Mouse (Mus musculus) forebrain, postnatal 0 days (tissue): ENCODE results near the gene Utrn. TPM values are rescaled to one million over a fixed set of nuclear protein-coding genes. Genes with fewer than 3 reads are reported as not detected.

Experiments
- ATAC-seq: fragments of 200-750 bp; cut with Nextera tagmentation; 2 replicates; pipeline ENCODE4 v1.8.0; 2017; ENCODE audit warnings: mild to moderate bottlenecking, moderate library complexity
- DNase-seq: peaks from one replicate; pipeline ENCODE4 v3.0.0-alpha.2; 2015
- H3K27ac ChIP-seq: fragments of 300-500 bp; sonication (generic); 2 replicates; pipeline ENCODE4 v1.5.1; 2014; ENCODE audit warnings: low read depth, mild to moderate bottlenecking, antibody characterized with exemption, low read length, moderate library complexity, mixed read lengths
- H3K27me3 ChIP-seq: fragments of 300-500 bp; sonication (generic); 2 replicates; pipeline ENCODE4 v1.6.1; 2014; ENCODE audit warnings: mild to moderate bottlenecking, low read length, mixed read lengths; ENCODE audit not compliant: insufficient read depth
- H3K36me3 ChIP-seq: fragments of 300-500 bp; sonication (generic); 2 replicates; pipeline ENCODE4 v1.6.1; 2014; ENCODE audit warnings: mild to moderate bottlenecking, moderate library complexity; ENCODE audit not compliant: insufficient read depth
- H3K4me1 ChIP-seq: fragments of 300-500 bp; sonication (generic); 2 replicates; pipeline ENCODE4 v1.6.1; 2014; ENCODE audit warnings: antibody characterized with exemption; ENCODE audit not compliant: insufficient read depth
- H3K4me2 ChIP-seq: fragments of 300-500 bp; sonication (generic); 2 replicates; pipeline ENCODE4 v1.6.1; 2014; ENCODE audit warnings: low read depth, mild to moderate bottlenecking, moderate library complexity
- H3K4me3 ChIP-seq: fragments of 300-500 bp; sonication (generic); 2 replicates; pipeline ENCODE4 v1.5.1; 2014; ENCODE audit warnings: low read depth, low read length, mixed read lengths
- H3K9ac ChIP-seq: fragments of 300-500 bp; sonication (generic); 2 replicates; pipeline ENCODE4 v1.6.1; 2014; ENCODE audit warnings: mild to moderate bottlenecking
- H3K9me3 ChIP-seq: fragments of 300-500 bp; sonication (generic); 2 replicates; pipeline ENCODE4 v1.6.1; 2016; ENCODE audit warnings: low read length
- CTCF ChIP-seq: sonication (generic); IDR thresholded peaks from 2 replicates; pipeline ENCODE4 v1.5.1; 2016; ENCODE audit warnings: antibody characterized with exemption, control low read depth, low read depth
- WGBS: fragments of 180-500 bp; shearing (Covaris S2); extraction: QIAGEN DNeasy Blood & Tissue Kit; methylation state at CpG from one replicate; pipeline ENCODE4 v1.1.7; 2014; 5-methylcytosine and 5-hydroxymethylcytosine counted together
- polyA plus RNA-seq: library from polyadenylated mRNA; unstranded; fragments of >200 nt; fragmentation: Nextera tagmentation; extraction: Ambion mirVana; gene quantifications from 2 replicates; pipeline ENCODE4 v1.2.1, GENCODE M21; 2015
- total RNA-seq: library from RNA; depleted of rRNA; stranded (reverse); fragments of >200 nt; gene quantifications from 2 replicates; pipeline ENCODE4 v1.2.3, GENCODE M21; 2014

Gene Utrn
- total and polyA plus RNA-seq, 2 experiments from 2014 or later = 14.2 to 26.8 TPM

- no peak for TF ChIP-seq CTCF
- no peaks in the 10 kb centered on the region for H3K4me1 ChIP-seq
- H3K4me2 ChIP-seq = no peak overlapping the region
- H3K27ac ChIP-seq = no peak overlapping the region
- H3K36me3 ChIP-seq = no peaks in the 10 kb centered on the region
- ATAC-seq = no peak
- WGBS = 89% methylated on average over 13 of the region's 13 CpGs
- no peaks in the 10 kb centered on the region for H3K9me3 ChIP-seq
- H3K27me3 ChIP-seq = no peaks in the 10 kb centered on the region
- H3K9ac ChIP-seq = no peak overlapping the region
- no peak overlapping the region for H3K4me3 ChIP-seq
- DNase-seq = no peak
Measured at GRCm38 (mm10) chr10:12739302-12739987, 129.7 kb downstream of the Utrn start.

GRCm38 (mm10) chr10:12737926-12738325 is 131.2 kb downstream of the Utrn start:
- ATAC-seq = no peak
- TF ChIP-seq CTCF = no peak
- no peak for DNase-seq
- no peaks in the 10 kb centered on the region for H3K9me3 ChIP-seq
- H3K4me1 ChIP-seq = no peaks in the 10 kb centered on the region
- H3K9ac ChIP-seq = no peak overlapping the region
- 81% methylated on average over 9 of the region's 9 CpGs for WGBS
- H3K27me3 ChIP-seq = no peaks in the 10 kb centered on the region
- no peak overlapping the region for H3K27ac ChIP-seq
- no peak overlapping the region for H3K4me2 ChIP-seq
- H3K4me3 ChIP-seq = no peak overlapping the region
- no peaks in the 10 kb centered on the region for H3K36me3 ChIP-seq

- ATAC-seq = no peak
- TF ChIP-seq CTCF = no peak
Measured at GRCm38 (mm10) chr10:12736861-12737835, 132.0 kb downstream of the Utrn start.

GRCm38 (mm10) chr10:12735695-12736094 is 133.5 kb downstream of the Utrn start:
- 95% methylated on average over 1 of the region's 1 CpGs for WGBS
- Histone ChIP-seq H3K4me3 (no peak overlapping the region), H3K27ac (no peak overlapping the region), H3K4me1 (no peaks in the 10 kb centered on the region), H3K9ac (no peak overlapping the region), H3K27me3 (no peaks in the 10 kb centered on the region), H3K4me2 (no peak overlapping the region), H3K9me3 (no peaks in the 10 kb centered on the region), H3K36me3 (no peaks in the 10 kb centered on the region)
- no peak for TF ChIP-seq CTCF
- ATAC-seq = no peak
- DNase-seq = no peak

More at GRCm38 (mm10) chr10:12736861-12737835, 132.0 kb downstream of the Utrn start:
- Histone ChIP-seq H3K4me2 (no peak overlapping the region), H3K4me3 (no peak overlapping the region), H3K9ac (no peak overlapping the region), H3K9me3 (no peaks in the 10 kb centered on the region), H3K36me3 (no peaks in the 10 kb centered on the region), H3K27me3 (no peaks in the 10 kb centered on the region), H3K27ac (no peak overlapping the region), H3K4me1 (no peaks in the 10 kb centered on the region)
- DNase-seq = no peak
- whole genome bisulfite sequencing = 63% methylated on average over 18 of the region's 18 CpGs

GRCm38 (mm10) chr10:12731459-12731858 is 137.7 kb downstream of the Utrn start:
- no peaks in the 10 kb centered on the region for H3K9me3 ChIP-seq
- DNase-seq (no peak), ATAC-seq (no peak)
- H3K4me3 ChIP-seq = no peak overlapping the region
- H3K4me2 ChIP-seq = no peak overlapping the region
- no peaks in the 10 kb centered on the region for H3K36me3 ChIP-seq
- H3K27me3 ChIP-seq = no peaks in the 10 kb centered on the region
- WGBS = 73% methylated on average over 5 of the region's 5 CpGs
- H3K27ac ChIP-seq = no peak overlapping the region
- H3K9ac ChIP-seq = no peak overlapping the region
- TF ChIP-seq CTCF = no peak
- H3K4me1 ChIP-seq = no peaks in the 10 kb centered on the region

GRCm38 (mm10) chr10:12729635-12730034 is 139.5 kb downstream of the Utrn start:
- 81% methylated on average over 1 of the region's 1 CpGs for WGBS

GRCm38 (mm10) chr10:12729033-12729432 is 140.1 kb downstream of the Utrn start:
- H3K4me1 ChIP-seq = 0 out of 2 replicates have a peak, but pooled peaks cover 6% of the 10 kb centered on the region
- 92% methylated on average over 5 of the region's 5 CpGs for WGBS
- no peaks in the 10 kb centered on the region for H3K27me3 ChIP-seq

More at GRCm38 (mm10) chr10:12729635-12730034, 139.5 kb downstream of the Utrn start:
- no peak overlapping the region for H3K4me2 ChIP-seq
- 0 out of 2 replicates have a peak, but pooled peaks cover 6% of the 10 kb centered on the region for H3K4me1 ChIP-seq
- no peaks in the 10 kb centered on the region for H3K9me3 ChIP-seq
- H3K9ac ChIP-seq = no peak overlapping the region
- no peaks in the 10 kb centered on the region for H3K36me3 ChIP-seq
- DNase-seq = no peak
- no peak for TF ChIP-seq CTCF
- no peaks in the 10 kb centered on the region for H3K27me3 ChIP-seq
- H3K27ac ChIP-seq = no peak overlapping the region
- ATAC-seq = no peak
- no peak overlapping the region for H3K4me3 ChIP-seq

More at GRCm38 (mm10) chr10:12729033-12729432, 140.1 kb downstream of the Utrn start:
- no peaks in the 10 kb centered on the region for H3K36me3 ChIP-seq
- ATAC-seq (no peak), DNase-seq (no peak)
- no peaks in the 10 kb centered on the region for H3K9me3 ChIP-seq
- TF ChIP-seq CTCF = no peak
- H3K4me3 ChIP-seq = no peak overlapping the region
- H3K27ac ChIP-seq = no peak overlapping the region
- H3K9ac ChIP-seq = no peak overlapping the region
- no peak overlapping the region for H3K4me2 ChIP-seq
